Mouse (Mus musculus) forebrain, postnatal 0 days (tissue): ENCODE measurements around the gene Tgfbr3l. TPM values are rescaled to one million over a fixed set of nuclear protein-coding genes. Genes with fewer than 3 reads are reported as not detected.
A peak's percentile ranks its signal among the peaks of the same experiment; 100 is the strongest.

ENCODE experiments used
- ATAC-seq: fragments of 200-750 bp; cut with Nextera tagmentation; 2 replicates; pipeline ENCODE4 v1.8.0; 2017; ENCODE audit warnings: mild to moderate bottlenecking, moderate library complexity
- DNase-seq: peaks from one replicate; pipeline ENCODE4 v3.0.0-alpha.2; 2015
- H3K27ac ChIP-seq: fragments of 300-500 bp; sonication (generic); 2 replicates; pipeline ENCODE4 v1.5.1; 2014; ENCODE audit warnings: low read depth, mild to moderate bottlenecking, antibody characterized with exemption, low read length, moderate library complexity, mixed read lengths
- H3K27me3 ChIP-seq: fragments of 300-500 bp; sonication (generic); 2 replicates; pipeline ENCODE4 v1.6.1; 2014; ENCODE audit warnings: mild to moderate bottlenecking, low read length, mixed read lengths; ENCODE audit not compliant: insufficient read depth
- H3K36me3 ChIP-seq: fragments of 300-500 bp; sonication (generic); 2 replicates; pipeline ENCODE4 v1.6.1; 2014; ENCODE audit warnings: mild to moderate bottlenecking, moderate library complexity; ENCODE audit not compliant: insufficient read depth
- H3K4me1 ChIP-seq: fragments of 300-500 bp; sonication (generic); 2 replicates; pipeline ENCODE4 v1.6.1; 2014; ENCODE audit warnings: antibody characterized with exemption; ENCODE audit not compliant: insufficient read depth
- H3K4me2 ChIP-seq: fragments of 300-500 bp; sonication (generic); 2 replicates; pipeline ENCODE4 v1.6.1; 2014; ENCODE audit warnings: low read depth, mild to moderate bottlenecking, moderate library complexity
- H3K4me3 ChIP-seq: fragments of 300-500 bp; sonication (generic); 2 replicates; pipeline ENCODE4 v1.5.1; 2014; ENCODE audit warnings: low read depth, low read length, mixed read lengths
- H3K9ac ChIP-seq: fragments of 300-500 bp; sonication (generic); 2 replicates; pipeline ENCODE4 v1.6.1; 2014; ENCODE audit warnings: mild to moderate bottlenecking
- H3K9me3 ChIP-seq: fragments of 300-500 bp; sonication (generic); 2 replicates; pipeline ENCODE4 v1.6.1; 2016; ENCODE audit warnings: low read length
- CTCF ChIP-seq: sonication (generic); IDR thresholded peaks from 2 replicates; pipeline ENCODE4 v1.5.1; 2016; ENCODE audit warnings: antibody characterized with exemption, control low read depth, low read depth
- WGBS: fragments of 180-500 bp; shearing (Covaris S2); extraction: QIAGEN DNeasy Blood & Tissue Kit; methylation state at CpG from one replicate; pipeline ENCODE4 v1.1.7; 2014; 5-methylcytosine and 5-hydroxymethylcytosine counted together
- polyA plus RNA-seq: library from polyadenylated mRNA; unstranded; fragments of >200 nt; fragmentation: Nextera tagmentation; extraction: Ambion mirVana; gene quantifications from 2 replicates; pipeline ENCODE4 v1.2.1, GENCODE M21; 2015
- total RNA-seq: library from RNA; depleted of rRNA; stranded (reverse); fragments of >200 nt; gene quantifications from 2 replicates; pipeline ENCODE4 v1.2.3, GENCODE M21; 2014

Tgfbr3l gene
- total and polyA plus RNA-seq, 2 experiments from 2014 or later = 1.3 to 18.6 TPM

DNA sequence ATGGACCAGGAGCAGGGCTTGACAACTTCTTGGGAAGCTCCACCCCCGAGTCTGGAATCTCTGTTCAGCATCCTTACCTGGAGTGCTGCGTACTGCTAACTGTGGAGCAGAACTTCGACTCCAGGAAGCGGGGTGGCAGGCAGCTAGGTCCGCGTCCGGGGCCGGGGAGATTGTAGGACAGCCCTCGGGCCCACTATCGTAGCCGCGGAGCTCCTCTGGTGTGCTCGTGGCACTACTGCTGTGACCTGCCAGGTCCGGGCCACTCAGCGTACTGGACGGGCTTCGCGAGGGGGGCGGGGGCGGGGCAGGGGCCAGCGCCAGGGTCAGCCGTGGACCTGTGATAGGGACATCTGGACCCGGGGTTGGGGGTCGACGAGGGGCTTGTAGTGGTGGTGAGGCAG, 35.2 kb upstream of the Tgfbr3l start:
- Histone ChIP-seq H3K27ac (peak overlapping the region; percentile 57; the same call in 1 of the 2 replicates), H3K36me3 (peaks cover 20% of the 10 kb centered on the region), H3K27me3 (no peaks in the 10 kb centered on the region), H3K9me3 (no peaks in the 10 kb centered on the region), H3K9ac (peak overlapping the region; percentile 56), H3K4me2 (peak overlapping the region; percentile 85), H3K4me3 (peak overlapping the region; percentile 39), H3K4me1 (peaks cover 26% of the 10 kb centered on the region)
- DNase-seq (peak; percentile 46), ATAC-seq (no peak)
- no peak for TF ChIP-seq CTCF
- 3% methylated on average over 25 of the region's 25 CpGs for WGBS

GRCm38 (mm10) chr8:4213210-4214005, 34.6 kb upstream of the Tgfbr3l start:
- H3K27ac ChIP-seq = 0 out of 2 replicates have a peak overlapping the region, but pooled peaks have one; percentile 57
- ATAC-seq = peak; percentile 1; the same call in 1 of the 2 replicates
- H3K9ac ChIP-seq = peak overlapping the region; percentile 56
- peak; percentile 50 for DNase-seq
- H3K36me3 ChIP-seq = peaks cover 20% of the 10 kb centered on the region
- H3K4me3 ChIP-seq = peak overlapping the region; percentile 39
- whole genome bisulfite sequencing = 13% methylated on average over 18 of the region's 18 CpGs
- H3K27me3 ChIP-seq = no peaks in the 10 kb centered on the region
- peak overlapping the region; percentile 85 for H3K4me2 ChIP-seq
- TF ChIP-seq CTCF = no peak
- H3K9me3 ChIP-seq = no peaks in the 10 kb centered on the region
- peaks cover 26% of the 10 kb centered on the region for H3K4me1 ChIP-seq

DNA sequence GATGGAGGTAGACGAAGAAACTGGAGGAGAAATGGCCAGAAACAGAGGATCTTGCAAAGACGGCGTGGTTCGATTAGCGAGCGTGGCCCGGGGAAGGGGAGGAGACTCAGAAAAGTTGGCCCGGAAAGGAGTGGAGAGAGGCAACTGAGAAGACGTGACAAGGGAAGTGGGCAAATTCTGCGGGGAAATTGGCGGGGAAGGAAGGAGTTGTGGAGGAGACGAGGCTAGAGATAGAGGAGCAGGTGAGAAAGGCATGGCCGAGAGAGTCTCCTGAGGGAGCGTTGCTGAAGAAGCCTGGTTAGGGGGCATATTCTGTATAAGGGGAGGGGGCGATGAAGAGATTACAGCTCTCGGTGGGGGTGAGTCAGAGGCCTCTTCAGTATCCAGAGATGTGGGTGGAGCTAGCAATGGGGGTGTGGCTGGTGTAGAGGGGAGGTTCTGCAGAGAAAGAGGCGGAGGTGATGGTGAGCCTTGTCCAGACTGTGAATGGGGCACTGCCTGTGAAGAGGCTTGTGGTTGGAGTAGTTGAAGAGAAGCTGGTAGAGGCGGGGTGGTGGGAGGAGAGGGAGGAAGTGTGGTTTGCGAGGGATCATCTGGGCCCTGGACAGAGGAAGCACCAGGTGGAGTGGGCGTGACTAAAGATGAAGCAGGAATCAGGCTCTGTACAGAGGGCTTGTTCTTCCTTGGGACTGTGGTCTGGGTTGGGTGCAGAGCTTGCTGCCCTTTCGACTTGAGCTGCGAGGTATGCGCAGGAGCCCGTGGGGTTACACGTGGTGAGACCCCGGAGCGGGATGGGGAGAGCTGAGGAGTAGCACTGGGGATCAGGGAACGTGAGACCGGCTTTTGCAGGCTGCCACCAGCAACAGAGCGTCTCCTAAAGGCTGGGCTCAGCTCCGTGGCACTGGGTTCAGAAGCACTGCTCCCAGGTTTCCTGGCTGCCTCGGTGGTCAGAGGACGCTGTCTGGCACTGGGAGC, 33.7 kb upstream of the Tgfbr3l start:
- ATAC-seq (no peak), DNase-seq (no peak)
- Histone ChIP-seq H3K27me3 (no peaks in the 10 kb centered on the region), H3K9ac (peak overlapping the region; percentile 56; the same call in 1 of the 2 replicates), H3K27ac (0 out of 2 replicates have a peak overlapping the region, but pooled peaks have one; percentile 9), H3K4me3 (peak overlapping the region; percentile 39; the same call in 1 of the 2 replicates), H3K9me3 (no peaks in the 10 kb centered on the region), H3K36me3 (peaks cover 20% of the 10 kb centered on the region), H3K4me2 (peak overlapping the region; percentile 85), H3K4me1 (peaks cover 26% of the 10 kb centered on the region)
- 21% methylated on average over 33 of the region's 33 CpGs for WGBS
- no peak for TF ChIP-seq CTCF

DNA sequence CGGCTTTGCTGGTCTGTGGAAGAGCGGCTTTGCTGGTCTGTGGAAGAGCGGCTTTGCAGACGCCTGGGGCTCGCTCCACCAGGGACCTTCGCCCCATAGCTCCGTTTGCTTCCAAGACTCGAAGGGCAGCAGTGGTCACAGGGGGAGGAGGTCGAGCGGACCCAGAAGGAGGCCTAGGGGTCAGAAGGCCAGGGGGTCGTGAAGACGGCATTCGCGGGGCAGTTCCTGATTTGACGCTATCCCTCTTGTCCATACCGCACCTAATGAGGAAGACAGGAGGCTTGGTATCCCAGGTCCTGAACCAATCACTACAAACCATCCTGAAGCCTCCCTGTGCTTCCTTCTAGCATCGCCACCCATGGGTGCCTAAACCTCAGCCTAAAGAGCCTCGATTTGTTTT, 31.7 kb upstream of the Tgfbr3l start:
- peaks cover 4% of the 10 kb centered on the region; the same call in 1 of the 2 replicates for H3K36me3 ChIP-seq
- DNase-seq (no peak), ATAC-seq (peak; percentile 12)
- peak overlapping the region; percentile 96 for H3K27ac ChIP-seq
- no peaks in the 10 kb centered on the region for H3K9me3 ChIP-seq
- TF ChIP-seq CTCF = no peak
- H3K4me1 ChIP-seq = peaks cover 26% of the 10 kb centered on the region
- peak overlapping the region; percentile 82 for H3K4me3 ChIP-seq
- H3K4me2 ChIP-seq = peak overlapping the region; percentile 85
- H3K9ac ChIP-seq = peak overlapping the region; percentile 95
- no peaks in the 10 kb centered on the region for H3K27me3 ChIP-seq
- 4% methylated on average over 18 of the region's 18 CpGs for WGBS

GRCm38 (mm10) chr8:4216791-4217621, 31.0 kb upstream of the Tgfbr3l start, which contains the start of gene Prr36:
Gene Prr36 (minus strand): TSS chr8:4217459.
- Histone ChIP-seq H3K27ac (peak within 1 kb of the TSS; percentile 96), H3K9ac (peak within 1 kb of the TSS; percentile 95), H3K36me3 (peaks cover 4% of the 10 kb centered on the region; the same call in 1 of the 2 replicates), H3K4me3 (peak within 1 kb of the TSS; percentile 82), H3K27me3 (no peaks in the 10 kb centered on the region), H3K4me2 (peak within 1 kb of the TSS; percentile 85), H3K9me3 (no peaks in the 10 kb centered on the region), H3K4me1 (peaks cover 26% of the 10 kb centered on the region)
- ATAC-seq = peak; percentile 94
- WGBS = under 1% methylated on average over 43 of the region's 44 CpGs
- peak; percentile 91 for DNase-seq
- TF ChIP-seq CTCF = no peak

DNA sequence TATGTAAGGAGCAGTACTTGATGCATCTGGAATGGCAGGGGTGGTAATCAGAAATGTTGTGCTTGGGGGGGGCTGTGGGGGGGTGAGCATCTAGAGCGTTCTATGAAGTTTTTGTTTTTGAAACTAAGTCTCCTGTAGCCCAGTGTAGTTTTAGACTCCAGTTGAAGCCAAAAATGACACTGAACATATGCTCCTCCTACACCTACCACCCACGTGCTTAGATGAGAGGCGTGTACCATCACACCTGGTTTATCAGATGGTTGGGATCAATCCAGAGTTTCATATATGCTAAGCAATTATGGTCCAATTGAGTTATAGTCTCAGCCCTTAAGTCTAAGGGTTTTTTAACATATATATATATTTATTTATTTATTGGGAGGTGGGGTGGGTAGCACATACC, 28.4 kb upstream of the Tgfbr3l start:
- H3K27ac ChIP-seq = no peak overlapping the region
- no peak overlapping the region for H3K9ac ChIP-seq
- TF ChIP-seq CTCF = no peak
- 91% methylated on average over 3 of the region's 3 CpGs for WGBS
- H3K4me1 ChIP-seq = peaks cover 12% of the 10 kb centered on the region
- no peak overlapping the region for H3K4me3 ChIP-seq
- no peak for DNase-seq
- ATAC-seq = no peak
- H3K9me3 ChIP-seq = no peaks in the 10 kb centered on the region
- H3K36me3 ChIP-seq = peaks cover 4% of the 10 kb centered on the region; the same call in 1 of the 2 replicates
- H3K27me3 ChIP-seq = no peaks in the 10 kb centered on the region
- no peak overlapping the region for H3K4me2 ChIP-seq
